Mouse (Mus musculus) intestine, embryonic 16.5 days (tissue): Measurements from ENCODE around the gene Aamp. TPM values are rescaled to one million over a fixed set of nuclear protein-coding genes. Genes with fewer than 3 reads are reported as not detected.
A peak's percentile ranks its signal among the peaks of the same experiment; 100 is the strongest.

Experiments used
- ATAC-seq: fragments of 200-750 bp; cut with Nextera tagmentation; 2 replicates; pipeline ENCODE4 v1.8.0; 2017; ENCODE audit warnings: moderate TSS enrichment, moderate library complexity
- H3K27ac ChIP-seq: fragments of 300-500 bp; sonication (generic); 2 replicates; pipeline ENCODE4 v1.5.1; 2014; ENCODE audit warnings: mild to moderate bottlenecking, low read length
- H3K27me3 ChIP-seq: fragments of 300-500 bp; sonication (generic); replicated peaks from 2 replicates; pipeline ENCODE4 v1.6.1; 2014; ENCODE audit warnings: low read length, control low read depth, mixed read lengths; ENCODE audit not compliant: control insufficient read depth, insufficient read depth
- H3K36me3 ChIP-seq: fragments of 300-500 bp; sonication (generic); 2 replicates; pipeline ENCODE4 v1.6.1; 2014; ENCODE audit warnings: low read length, control low read depth; ENCODE audit not compliant: control insufficient read depth, insufficient read depth
- H3K4me1 ChIP-seq: fragments of 300-500 bp; sonication (generic); 2 replicates; pipeline ENCODE4 v1.6.1; 2014; ENCODE audit warnings: low read length, control low read depth, mixed read lengths; ENCODE audit not compliant: control insufficient read depth, insufficient read depth
- H3K4me2 ChIP-seq: fragments of 300-500 bp; sonication (generic); 2 replicates; pipeline ENCODE4 v1.6.1; 2014; ENCODE audit warnings: low read depth, low read length, control low read depth
- H3K4me3 ChIP-seq: fragments of 300-500 bp; sonication (generic); 2 replicates; pipeline ENCODE4 v1.5.1; 2014; ENCODE audit warnings: mild to moderate bottlenecking, low read length
- H3K9ac ChIP-seq: fragments of 300-500 bp; sonication (generic); 2 replicates; pipeline ENCODE4 v1.6.1; 2014; ENCODE audit warnings: low read depth, low read length
- H3K9me3 ChIP-seq: fragments of 300-500 bp; sonication (generic); 2 replicates; pipeline ENCODE4 v1.6.1; 2016; ENCODE audit warnings: low read length, control low read depth; ENCODE audit not compliant: control insufficient read depth
- WGBS: fragments of 180-500 bp; shearing (Covaris S2); extraction: QIAGEN DNeasy Blood & Tissue Kit; methylation state at CpG from one replicate; pipeline ENCODE4 v1.1.7; 2014; 5-methylcytosine and 5-hydroxymethylcytosine counted together
- polyA plus RNA-seq: library from polyadenylated mRNA; unstranded; fragments of >200 nt; fragmentation: Nextera tagmentation; extraction: Ambion mirVana; gene quantifications from 2 replicates; pipeline ENCODE4 v1.2.1, GENCODE M21; 2015

Gene Aamp
- polyA plus RNA-seq, 1 experiment from 2014 or later, result 256 TPM

GRCm38 (mm10) chr1:74238136-74238535 lies 46.4 kb downstream of the Aamp start:
- Histone ChIP-seq H3K4me2 (peak overlapping the region; percentile 64), H3K4me3 (peak overlapping the region; percentile 98), H3K9me3 (no peaks in the 10 kb centered on the region), H3K9ac (peak overlapping the region; percentile 99), H3K4me1 (peaks cover 34% of the 10 kb centered on the region), H3K27ac (peak overlapping the region; percentile 93), H3K36me3 (no peaks in the 10 kb centered on the region), H3K27me3 (no peaks in the 10 kb centered on the region)
- no peak for ATAC-seq
- 57% methylated on average over 1 of the region's 1 CpGs for WGBS

DNA sequence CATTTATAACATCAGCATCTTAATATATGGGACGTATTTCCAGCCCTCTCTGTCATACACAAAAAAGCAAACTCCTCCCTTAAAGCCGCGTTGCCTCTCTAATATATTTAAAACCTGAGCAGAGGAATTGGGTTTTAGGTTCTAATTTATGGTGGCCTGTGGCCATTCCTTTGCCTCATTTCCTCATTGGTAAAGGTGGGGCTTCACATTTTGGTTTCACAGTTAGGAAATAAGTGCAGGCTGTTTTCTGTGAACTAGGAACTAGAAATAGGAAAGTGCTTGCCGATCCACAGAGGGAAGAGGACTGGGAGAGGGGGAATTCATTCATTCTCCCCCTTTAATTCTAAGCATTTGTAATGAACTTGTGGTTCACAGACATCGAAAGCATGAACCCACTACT lies 46.9 kb downstream of the Aamp start:
- peak overlapping the region; percentile 98 for H3K4me3 ChIP-seq
- WGBS, result 18% methylated on average over 5 of the region's 5 CpGs

DNA sequence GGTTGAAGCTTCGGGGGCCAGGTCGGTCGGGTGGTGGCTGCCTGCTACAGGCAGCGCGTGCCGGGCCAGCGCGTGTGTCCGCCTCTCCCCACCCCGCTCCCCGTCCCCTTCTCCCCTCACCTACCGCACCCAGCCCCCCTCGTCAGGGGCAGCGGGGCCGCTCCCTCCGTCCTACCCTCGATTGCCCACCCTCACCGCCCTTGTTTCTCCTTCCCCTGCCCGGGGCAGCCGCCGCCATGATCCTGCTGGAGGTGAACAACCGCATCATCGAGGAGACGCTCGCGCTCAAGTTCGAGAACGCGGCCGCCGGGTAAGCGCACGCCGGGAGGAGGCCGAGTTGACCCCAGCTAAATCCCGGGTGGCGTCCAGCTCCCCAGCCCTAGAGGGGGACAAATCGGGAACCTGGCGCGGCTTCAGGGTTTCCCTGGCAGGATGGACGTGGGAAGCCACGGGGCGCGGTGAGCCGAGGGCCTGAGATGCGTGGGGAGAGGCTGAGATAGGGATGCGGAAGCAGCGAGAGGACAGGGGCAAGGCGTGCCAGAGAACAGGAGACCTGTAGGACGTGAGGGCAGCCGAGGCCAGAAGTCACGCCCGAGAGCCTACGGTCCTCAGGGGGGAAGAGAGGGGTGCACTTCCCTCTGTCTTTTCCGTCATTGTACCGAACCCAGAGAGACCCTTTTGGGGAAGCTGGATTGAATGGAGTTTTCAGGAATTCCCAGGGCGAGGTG lies 47.8 kb downstream of the Aamp start:
- Histone ChIP-seq H3K4me3 (peak overlapping the region; percentile 98), H3K4me1 (peaks cover 31% of the 10 kb centered on the region), H3K4me2 (peak overlapping the region; percentile 68), H3K36me3 (no peaks in the 10 kb centered on the region), H3K9me3 (no peaks in the 10 kb centered on the region), H3K27me3 (no peaks in the 10 kb centered on the region), H3K9ac (peak overlapping the region; percentile 99), H3K27ac (peak overlapping the region; percentile 93)
- WGBS, result under 1% methylated on average over 54 of the region's 57 CpGs
- peak; percentile 61 for ATAC-seq

More for the DNA sequence above, 46.9 kb downstream of the Aamp start:
- Histone ChIP-seq H3K9me3 (no peaks in the 10 kb centered on the region), H3K27me3 (no peaks in the 10 kb centered on the region), H3K27ac (peak overlapping the region; percentile 93), H3K4me2 (peak overlapping the region; percentile 64), H3K9ac (peak overlapping the region; percentile 99), H3K4me1 (peaks cover 34% of the 10 kb centered on the region), H3K36me3 (no peaks in the 10 kb centered on the region)
- ATAC-seq, result no peak

- ATAC-seq, result peak; percentile 90
- Histone ChIP-seq H3K36me3 (no peaks in the 10 kb centered on the region), H3K9me3 (no peaks in the 10 kb centered on the region), H3K27me3 (no peaks in the 10 kb centered on the region), H3K9ac (peak within 1 kb of the TSS; percentile 99), H3K27ac (peak within 1 kb of the TSS; percentile 93), H3K4me1 (peaks cover 29% of the 10 kb centered on the region), H3K4me2 (peak within 1 kb of the TSS; percentile 68), H3K4me3 (peak within 1 kb of the TSS; percentile 98)
- under 1% methylated on average over 55 of the region's 55 CpGs for WGBS
Observed at GRCm38 (mm10) chr1:74235938-74236589, 48.5 kb downstream of the Aamp start, which contains the start of gene Arpc2. Arpc2 (plus strand) TSS chr1:74236084.

- no peak for ATAC-seq
- Histone ChIP-seq H3K4me3 (no peak overlapping the region), H3K27ac (no peak overlapping the region), H3K36me3 (no peaks in the 10 kb centered on the region), H3K4me1 (no peaks in the 10 kb centered on the region), H3K9me3 (no peaks in the 10 kb centered on the region), H3K9ac (no peak overlapping the region), H3K4me2 (no peak overlapping the region), H3K27me3 (no peaks in the 10 kb centered on the region)
- whole genome bisulfite sequencing, result no CpG with 5 or more reads among the region's 1 CpGs
Observed at GRCm38 (mm10) chr1:74230992-74231391, 53.5 kb downstream of the Aamp start.

DNA sequence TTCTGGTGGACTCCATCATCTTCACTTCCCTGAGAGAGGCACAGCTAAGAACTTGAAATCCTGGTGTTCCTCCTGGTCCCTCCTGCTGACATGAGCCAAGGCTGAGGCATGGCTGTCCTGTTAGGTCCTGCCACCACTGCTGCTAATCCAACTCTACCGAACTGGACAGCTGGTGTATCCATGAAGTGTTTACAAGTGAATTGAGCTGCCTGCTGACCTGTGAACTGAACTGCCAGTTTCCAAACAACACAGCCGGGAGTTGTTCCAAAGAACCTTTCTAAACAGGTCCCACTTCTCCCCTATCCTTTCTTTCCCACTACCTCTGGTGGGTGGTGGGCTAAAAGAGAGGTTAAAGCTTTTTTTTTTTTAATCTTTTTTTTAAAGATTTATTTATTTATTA lies 54.6 kb downstream of the Aamp start:
- no peaks in the 10 kb centered on the region for H3K9me3 ChIP-seq
- no peak for ATAC-seq

More for the DNA sequence above, 54.6 kb downstream of the Aamp start:
- H3K4me2 ChIP-seq, result no peak overlapping the region
- H3K9ac ChIP-seq, result no peak overlapping the region
- H3K27ac ChIP-seq, result no peak overlapping the region
- H3K27me3 ChIP-seq, result no peaks in the 10 kb centered on the region
- WGBS, result 68% methylated on average over 2 of the region's 2 CpGs
- no peaks in the 10 kb centered on the region for H3K36me3 ChIP-seq
- H3K4me3 ChIP-seq, result no peak overlapping the region
- no peaks in the 10 kb centered on the region for H3K4me1 ChIP-seq

Other genes starting within 250 kb of the Aamp start
- gene Tns1, start 160.3 kb downstream of the Aamp start, polyA plus RNA-seq, result 20.2 and 23.4 TPM in 2 replicates
- 0.12 and 0.31 TPM in 2 replicates for gene Rufy4, start 159.2 kb downstream of the Aamp start, polyA plus RNA-seq
- 0.22 and 0.27 TPM in 2 replicates for gene Cxcr2, start 130.7 kb downstream of the Aamp start, polyA plus RNA-seq
- not detected in 2 replicates for gene Cxcr1, start 90.1 kb downstream of the Aamp start, polyA plus RNA-seq
- 556 and 575 TPM in 2 replicates for gene Arpc2, start 48.7 kb downstream of the Aamp start, polyA plus RNA-seq
- 2.6 and 2.7 TPM in 2 replicates for gene Gpbar1, start 6.2 kb downstream of the Aamp start, polyA plus RNA-seq
- gene Pnkd, start 192 bp upstream of the Aamp start, polyA plus RNA-seq, result 139 and 148 TPM in 2 replicates
- gene Tmbim1, start 20.9 kb upstream of the Aamp start, polyA plus RNA-seq, result 77.3 and 79.8 TPM in 2 replicates
- gene Catip, start 77.4 kb upstream of the Aamp start, polyA plus RNA-seq, result 0.24 and 0.50 TPM in 2 replicates
- 8.0 and 8.9 TPM in 2 replicates for gene Slc11a1, start 90.5 kb upstream of the Aamp start, polyA plus RNA-seq
- gene Ctdsp1, start 106.8 kb upstream of the Aamp start, polyA plus RNA-seq, result 69.4 and 72.3 TPM in 2 replicates
- 207 and 244 TPM in 2 replicates for gene Vil1, start 124.6 kb upstream of the Aamp start, polyA plus RNA-seq
- 51.5 and 52.1 TPM in 2 replicates for gene Cnot9, start 221.3 kb upstream of the Aamp start, polyA plus RNA-seq